ENCODE assay signal across 8 mouse cellular contexts in the genomic region with DNA sequence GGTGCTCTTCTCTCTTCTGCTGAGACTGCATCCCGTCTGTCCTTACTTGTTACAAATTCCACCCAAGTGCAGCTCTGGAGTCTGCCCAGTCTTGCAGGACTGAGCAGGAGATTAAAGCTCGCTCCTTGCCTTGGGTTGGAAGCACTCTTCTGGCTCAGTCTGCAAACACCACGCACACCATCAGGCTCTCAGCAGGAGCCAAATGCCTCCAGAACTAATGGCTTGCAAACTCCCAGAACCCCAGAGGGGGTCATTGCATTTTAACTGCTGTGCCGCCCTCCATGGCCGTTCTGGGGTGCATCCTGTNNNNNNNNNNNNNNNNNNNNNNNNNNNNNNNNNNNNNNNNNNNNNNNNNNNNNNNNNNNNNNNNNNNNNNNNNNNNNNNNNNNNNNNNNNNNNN.
DNase-seq lines count a peak whose midpoint lies in the region; ATAC-seq lines count a peak whose summit lies in the region.

No protein-coding gene starts in this region.

- H3K9ac ChIP-seq in forebrain, embryonic 14.5 days (ENCODE audit: low read length): no peak overlapping the region
- H3K9ac ChIP-seq in forebrain, embryonic 16.5 days (replicated peaks; ENCODE audit: low read depth, low read length): no peak overlapping the region
- no peak overlapping the region for H3K9ac ChIP-seq in neural tube, embryonic 11.5 days (ENCODE audit: low read length)
- H3K9ac ChIP-seq in intestine, embryonic 15.5 days: no peak overlapping the region

- H3K9me3 ChIP-seq in forebrain, embryonic 14.5 days (replicated peaks; ENCODE audit: control insufficient read depth, low read length): no peaks in the 10 kb centered on the region
- no peaks in the 10 kb centered on the region for H3K9me3 ChIP-seq in forebrain, embryonic 16.5 days (ENCODE audit: control insufficient read depth, low read length)
- no peaks in the 10 kb centered on the region for H3K9me3 ChIP-seq in neural tube, embryonic 11.5 days (ENCODE audit: control insufficient read depth, low read length)
- no peaks in the 10 kb centered on the region for H3K9me3 ChIP-seq in intestine, embryonic 15.5 days

- WGBS in forebrain, embryonic 14.5 days: 13% methylated on average over 5 of the region's 5 CpGs
- 10% methylated on average over 5 of the region's 5 CpGs for WGBS in forebrain, embryonic 16.5 days
- 5% methylated on average over 5 of the region's 5 CpGs for WGBS in neural tube, embryonic 11.5 days
- 21% methylated on average over 5 of the region's 5 CpGs for WGBS in intestine, embryonic 15.5 days

- H3K4me1 ChIP-seq in forebrain, embryonic 14.5 days (ENCODE audit: control insufficient read depth, insufficient read depth, low read length): no peaks in the 10 kb centered on the region; the same call in 1 of the 2 replicates
- H3K4me1 ChIP-seq in forebrain, embryonic 16.5 days (replicated peaks; ENCODE audit: control insufficient read depth, insufficient read depth, low read length): peaks cover 16% of the 10 kb centered on the region
- no peaks in the 10 kb centered on the region for H3K4me1 ChIP-seq in neural tube, embryonic 11.5 days (ENCODE audit: control insufficient read depth, insufficient read depth, low read length)
- no peaks in the 10 kb centered on the region for H3K4me1 ChIP-seq in intestine, embryonic 15.5 days (replicated peaks)

- no peak for DNase-seq in forebrain, embryonic 14.5 days (ENCODE audit: low spot score)
- DNase-seq in neural tube, embryonic 11.5 days (ENCODE audit: low spot score): peak; percentile 35
- DNase-seq in neural tube, embryonic 10.5 days (ENCODE audit: extremely low spot score, low spot score): no peak
- DNase-seq in kidney, postnatal 10 days: peak; percentile 14
- DNase-seq in thymus, adult 18-20 months: no peak
- DNase-seq in adrenal gland, adult 8-10 months: no peak

- H3K27ac ChIP-seq in forebrain, embryonic 14.5 days (ENCODE audit: low read depth, low read length): no peak overlapping the region
- no peak overlapping the region for H3K27ac ChIP-seq in forebrain, embryonic 16.5 days (ENCODE audit: low read length)
- H3K27ac ChIP-seq in neural tube, embryonic 11.5 days (ENCODE audit: low read depth, low read length): no peak overlapping the region
- H3K27ac ChIP-seq in intestine, embryonic 15.5 days: no peak overlapping the region

- 0 out of 2 replicates have a peak, but pooled peaks have one; percentile 6 for ATAC-seq in forebrain, embryonic 14.5 days
- no peak for ATAC-seq in forebrain, embryonic 16.5 days
- ATAC-seq in neural tube, embryonic 11.5 days (ENCODE audit: insufficient read depth, low FRiP score, low TSS enrichment): no peak
- ATAC-seq in intestine, embryonic 15.5 days: no peak

- no peak overlapping the region for H3K4me2 ChIP-seq in forebrain, embryonic 14.5 days (ENCODE audit: low read length)
- no peak overlapping the region for H3K4me2 ChIP-seq in forebrain, embryonic 16.5 days (ENCODE audit: low read length)
- H3K4me2 ChIP-seq in neural tube, embryonic 11.5 days (ENCODE audit: low read depth): no peak overlapping the region
- H3K4me2 ChIP-seq in intestine, embryonic 15.5 days (replicated peaks): no peak overlapping the region

- H3K36me3 ChIP-seq in forebrain, embryonic 14.5 days (ENCODE audit: control insufficient read depth, insufficient read depth, low read length): no peaks in the 10 kb centered on the region
- H3K36me3 ChIP-seq in forebrain, embryonic 16.5 days (ENCODE audit: control insufficient read depth, insufficient read depth): no peaks in the 10 kb centered on the region
- no peaks in the 10 kb centered on the region for H3K36me3 ChIP-seq in neural tube, embryonic 11.5 days (ENCODE audit: control insufficient read depth, insufficient read depth, low read length)
- no peaks in the 10 kb centered on the region for H3K36me3 ChIP-seq in intestine, embryonic 15.5 days

- no peak overlapping the region for H3K4me3 ChIP-seq in forebrain, embryonic 14.5 days (ENCODE audit: low read depth, low read length)
- no peak overlapping the region for H3K4me3 ChIP-seq in forebrain, embryonic 16.5 days (replicated peaks; ENCODE audit: low read length)
- no peak overlapping the region for H3K4me3 ChIP-seq in neural tube, embryonic 11.5 days (ENCODE audit: low read depth, low read length)
- H3K4me3 ChIP-seq in intestine, embryonic 15.5 days (replicated peaks): no peak overlapping the region

- no peaks in the 10 kb centered on the region for H3K27me3 ChIP-seq in forebrain, embryonic 14.5 days (replicated peaks; ENCODE audit: control insufficient read depth, insufficient read depth, low read length)
- no peaks in the 10 kb centered on the region for H3K27me3 ChIP-seq in forebrain, embryonic 16.5 days (replicated peaks; ENCODE audit: control insufficient read depth, insufficient read depth, low read length)
- no peaks in the 10 kb centered on the region for H3K27me3 ChIP-seq in neural tube, embryonic 11.5 days (ENCODE audit: control insufficient read depth, insufficient read depth, low read length)
- no peaks in the 10 kb centered on the region for H3K27me3 ChIP-seq in intestine, embryonic 15.5 days (replicated peaks)

Comparison
In these comparisons a context has a peak if more than half of its experiments do, and no peak if none do; other contexts are left out.
1. DNase-seq: peak in neural tube, embryonic 11.5 days (single experiment) and kidney, postnatal 10 days (single experiment); none in forebrain, embryonic 14.5 days (single experiment), neural tube, embryonic 10.5 days (single experiment), thymus, adult 18-20 months (0 of 2) and adrenal gland, adult 8-10 months (single experiment).